Mouse (Mus musculus): ENCODE results near the gene Cplane1.
A peak's percentile ranks its signal among the peaks of the same experiment; 100 is the strongest.
"Not testable (repeated sequence)": the region's sequence is repeated elsewhere in the genome, so short reads cannot be mapped to it uniquely, and the experiment has no call there.

The Cplane1 gene

GRCm38 (mm10) chr15:8168591-8169265 lies at the start of gene Cplane1:
Gene Cplane1 (plus strand): TSS chr15:8169106.
- DNase-seq (ENCODE audit: low read depth, low spot score) = peak; percentile 96

- DNase-seq (ENCODE audit: low read depth, low spot score) = no peak
Measured at GRCm38 (mm10) chr15:8129281-8129680, 39.6 kb upstream of the Cplane1 start.

GRCm38 (mm10) chr15:8131268-8131667 lies 37.6 kb upstream of the Cplane1 start:
- DNase-seq (ENCODE audit: low read depth, low spot score) = no peak

- no peak for DNase-seq (ENCODE audit: low read depth, low spot score)
Measured at GRCm38 (mm10) chr15:8131761-8132160, 37.1 kb upstream of the Cplane1 start.

DNA sequence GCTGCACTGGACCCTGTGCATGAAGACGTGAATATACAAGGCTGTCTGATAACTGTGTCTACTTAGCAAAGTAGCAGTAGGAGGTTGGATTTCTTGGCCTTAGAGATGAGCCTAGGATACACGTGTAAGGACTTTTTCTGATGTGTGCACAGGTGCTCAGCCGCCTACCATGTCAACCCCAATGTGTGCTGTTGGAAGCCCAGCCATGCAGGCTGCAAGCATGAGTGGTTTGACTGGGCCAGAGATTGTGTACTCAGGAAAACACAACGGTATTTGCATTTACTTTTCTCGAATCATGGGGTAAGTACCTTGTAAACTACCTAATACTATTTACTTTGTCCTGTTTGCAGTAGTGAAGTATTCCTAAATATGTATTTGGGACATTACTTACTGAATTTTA lies 33.3 kb upstream of the Cplane1 start:
- no peak for DNase-seq (ENCODE audit: low read depth, low spot score)

DNA sequence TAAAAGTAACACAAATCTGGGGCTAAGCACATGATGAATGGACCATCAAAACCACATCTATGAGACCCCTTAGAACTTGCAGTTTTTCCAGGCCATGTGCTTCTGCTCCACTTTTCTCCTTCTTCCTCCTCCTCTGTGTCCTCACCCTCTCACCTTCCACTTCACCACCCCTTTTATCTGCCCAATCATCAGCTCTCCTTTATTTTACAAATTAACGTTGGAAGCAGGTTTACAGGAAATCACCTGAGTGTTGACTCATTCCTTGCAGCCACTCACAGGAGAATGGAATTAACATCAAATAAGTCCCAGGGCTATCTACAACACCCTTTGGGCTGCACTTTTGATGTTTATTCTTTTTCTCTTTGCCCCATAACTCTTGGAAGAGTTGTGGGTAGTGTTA lies 7.1 kb upstream of the Cplane1 start:
- no peak for DNase-seq (ENCODE audit: low read depth, low spot score)

DNA sequence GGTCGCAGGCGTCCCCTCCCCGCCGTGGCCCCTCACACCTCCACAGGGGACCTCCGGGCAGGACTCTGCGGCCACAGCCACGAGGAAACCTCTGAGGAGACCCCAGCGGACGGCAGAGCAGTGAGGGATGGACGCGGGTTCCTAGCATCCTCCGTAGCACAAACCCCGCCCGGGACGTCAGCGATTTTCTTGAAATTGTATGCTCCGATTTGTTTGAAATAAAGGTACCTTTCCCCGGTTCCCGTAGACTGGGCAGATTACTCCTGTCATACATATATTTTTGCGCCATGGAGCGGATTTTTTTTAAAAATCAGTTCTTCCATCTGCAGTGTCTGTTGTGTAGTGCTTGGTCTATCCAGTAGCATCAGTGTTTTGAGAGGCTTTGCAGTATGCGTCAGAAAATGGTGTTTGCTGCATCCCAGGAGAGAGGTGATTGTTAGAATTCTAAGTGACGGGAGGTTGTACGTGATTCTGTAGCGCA lies 400 bp downstream of the Cplane1 start:
- DNase-seq (ENCODE audit: low read depth, low spot score) = peak; percentile 74

- DNase-seq (ENCODE audit: low read depth, low spot score) = no peak
Measured at GRCm38 (mm10) chr15:8189563-8189962, 20.7 kb downstream of the Cplane1 start.

DNA sequence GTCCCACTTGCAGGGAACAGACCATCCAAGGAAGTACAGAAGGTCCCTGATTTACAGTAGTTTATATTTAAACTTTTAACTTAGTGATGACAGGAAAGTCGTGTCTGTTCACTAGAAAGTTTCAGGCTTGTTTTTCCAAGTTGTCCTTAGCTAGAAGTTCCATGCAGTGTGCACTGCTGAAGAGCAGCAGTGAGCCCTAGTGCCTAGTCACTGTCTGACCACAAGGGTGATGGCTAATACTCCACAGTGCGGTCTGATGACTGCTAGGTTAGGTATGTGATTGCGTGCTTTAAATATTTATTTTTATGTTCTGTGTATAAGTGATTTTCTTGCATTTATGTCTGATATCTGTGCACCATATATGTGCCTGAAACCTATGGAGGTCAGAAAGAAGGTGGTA lies 21.5 kb downstream of the Cplane1 start:
- no peak for DNase-seq (ENCODE audit: low read depth, low spot score)

GRCm38 (mm10) chr15:8200317-8200716 lies 31.4 kb downstream of the Cplane1 start:
- DNase-seq (ENCODE audit: low read depth, low spot score) = no peak

DNA sequence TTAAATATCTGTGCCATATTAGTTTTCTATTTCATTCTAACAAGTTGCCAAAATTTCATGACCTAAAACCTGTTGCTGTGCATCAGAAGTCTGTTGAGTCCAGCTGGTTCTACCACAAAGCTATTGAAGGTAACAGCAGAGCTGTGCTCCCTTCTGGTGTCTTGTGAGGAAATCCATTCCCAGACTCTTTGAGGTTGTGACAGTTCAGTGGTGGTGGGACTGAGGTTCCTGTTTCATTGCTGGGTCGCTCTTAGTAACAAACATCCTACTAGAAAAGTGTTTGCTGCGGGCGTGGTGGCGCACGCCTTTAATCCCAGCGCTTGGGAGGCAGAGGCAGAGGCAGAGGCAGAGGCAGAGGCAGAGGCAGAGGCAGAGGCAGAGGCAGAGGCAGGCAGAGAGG lies 39.5 kb downstream of the Cplane1 start:
- DNase-seq (ENCODE audit: low read depth, low spot score) = no peak

GRCm38 (mm10) chr15:8214811-8215210 lies 45.9 kb downstream of the Cplane1 start:
- DNase-seq (ENCODE audit: low read depth, low spot score) = no peak

DNA sequence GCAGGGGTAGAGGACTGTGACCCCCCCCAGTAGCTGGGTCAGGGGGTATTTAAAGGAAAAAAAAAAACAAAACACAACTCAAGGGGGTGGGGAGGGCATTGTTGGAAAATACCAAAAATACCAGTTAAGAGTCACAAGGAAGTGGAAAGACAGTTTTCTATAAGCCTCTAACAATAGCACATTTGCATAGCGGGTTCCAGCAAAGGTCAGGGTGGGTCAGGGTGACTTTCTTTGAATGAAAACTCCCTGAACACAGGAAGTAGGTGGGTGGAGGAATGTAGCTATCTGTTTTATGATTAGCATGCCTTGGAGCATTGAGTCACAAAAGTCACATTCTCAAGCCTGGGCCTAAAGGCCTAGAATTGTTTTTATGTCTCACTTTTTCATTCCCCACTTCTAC lies 65.3 kb downstream of the Cplane1 start:
- DNase-seq (ENCODE audit: low read depth, low spot score) = not testable (repeated sequence)

DNA sequence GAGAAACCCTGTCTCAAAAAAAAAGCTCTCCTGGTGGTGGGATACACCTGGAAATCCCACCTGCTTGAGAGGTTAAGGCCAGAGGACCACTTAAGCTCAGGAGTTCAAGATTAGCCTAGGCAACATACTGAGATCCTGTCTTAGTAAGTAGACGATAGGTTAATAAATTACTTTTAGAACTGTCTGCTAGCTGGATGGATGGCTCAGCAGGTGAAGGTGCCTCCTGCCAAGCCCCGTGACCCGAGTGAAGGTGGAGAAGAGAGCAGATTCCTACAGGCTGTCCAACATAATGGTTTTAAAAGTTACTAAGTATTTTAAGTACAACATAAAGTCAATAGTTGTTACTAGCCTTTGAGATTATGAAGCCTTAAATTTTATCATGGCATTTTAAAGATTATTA lies 97.0 kb downstream of the Cplane1 start:
- no peak for DNase-seq (ENCODE audit: low read depth, low spot score)

DNA sequence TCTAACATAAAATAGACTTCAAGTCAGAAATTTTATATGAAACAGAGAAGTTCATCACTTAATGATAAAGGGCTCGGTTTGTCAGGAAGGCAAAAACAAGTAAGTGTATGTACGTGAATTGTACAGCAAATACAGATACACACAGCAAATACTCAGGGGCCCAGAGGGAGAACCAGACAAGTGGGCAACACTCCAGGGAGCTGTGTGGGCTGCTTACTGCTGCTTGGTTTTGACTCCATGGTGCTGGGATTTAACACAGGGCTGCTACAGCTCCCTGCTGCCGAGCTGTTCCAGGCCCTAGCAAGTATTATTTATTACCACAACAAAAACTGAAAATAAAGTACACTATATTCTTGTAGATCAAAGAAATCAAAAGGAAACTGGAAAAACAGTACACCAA lies 98.3 kb downstream of the Cplane1 start:
- DNase-seq (ENCODE audit: low read depth, low spot score) = peak; percentile 46

GRCm38 (mm10) chr15:8268231-8268630 lies 99.3 kb downstream of the Cplane1 start:
- no peak for DNase-seq (ENCODE audit: low read depth, low spot score)

GRCm38 (mm10) chr15:8271952-8272351 lies 103.0 kb downstream of the Cplane1 start:
- DNase-seq (ENCODE audit: low read depth, low spot score) = no peak

- not testable (repeated sequence) for DNase-seq (ENCODE audit: low read depth, low spot score)
Measured at GRCm38 (mm10) chr15:8277916-8278315, 109.0 kb downstream of the Cplane1 start.

DNA sequence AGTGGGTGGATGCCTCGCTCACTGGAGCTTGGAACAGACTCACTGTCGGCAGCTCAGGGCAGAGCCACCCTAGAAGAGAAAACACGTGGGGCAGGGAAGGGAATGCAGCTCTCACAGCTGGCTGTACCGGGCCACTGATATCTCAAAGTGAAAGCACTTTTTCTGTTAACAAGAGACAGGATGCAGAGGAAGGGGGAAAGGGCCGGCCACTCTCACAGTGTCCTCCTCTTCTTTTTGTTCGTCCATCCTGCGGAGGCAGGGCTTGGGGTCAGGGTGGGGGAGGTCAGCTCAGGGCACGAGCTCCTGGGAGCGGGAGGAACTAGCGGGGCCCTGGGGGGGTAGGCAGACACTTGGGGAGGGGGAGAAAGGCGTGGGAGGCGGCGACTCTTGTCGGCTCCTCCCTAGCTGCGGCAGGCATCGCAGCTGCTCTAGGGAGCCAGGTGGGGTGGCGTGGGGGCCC lies 110.4 kb downstream of the Cplane1 start:
- DNase-seq (ENCODE audit: low read depth, low spot score) = no peak

GRCm38 (mm10) chr15:8279929-8280610 lies 111.2 kb downstream of the Cplane1 start:
- peak; percentile 21 for DNase-seq (ENCODE audit: low read depth, low spot score)

- peak; percentile 37 for DNase-seq (ENCODE audit: low read depth, low spot score)
Measured at GRCm38 (mm10) chr15:8281701-8282100, 112.8 kb downstream of the Cplane1 start.

DNA sequence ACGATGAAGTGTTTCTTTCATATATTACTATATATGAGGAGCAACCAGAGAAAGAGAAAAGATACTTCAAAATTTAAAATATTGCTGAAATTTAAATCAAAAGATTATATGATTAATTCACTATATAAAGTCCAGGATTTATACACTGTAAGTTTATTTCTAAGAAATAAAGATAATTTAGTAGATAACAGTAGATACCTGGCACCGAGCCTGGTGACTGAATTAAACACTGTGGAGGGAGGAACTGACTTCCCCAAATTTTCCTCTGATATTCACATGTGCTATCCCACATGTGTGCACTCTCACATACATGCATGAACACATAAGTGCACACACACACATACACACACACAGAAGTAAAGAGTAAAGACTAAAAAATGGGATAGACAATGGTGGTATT lies 113.2 kb downstream of the Cplane1 start:
- no peak for DNase-seq (ENCODE audit: low read depth, low spot score)

DNA sequence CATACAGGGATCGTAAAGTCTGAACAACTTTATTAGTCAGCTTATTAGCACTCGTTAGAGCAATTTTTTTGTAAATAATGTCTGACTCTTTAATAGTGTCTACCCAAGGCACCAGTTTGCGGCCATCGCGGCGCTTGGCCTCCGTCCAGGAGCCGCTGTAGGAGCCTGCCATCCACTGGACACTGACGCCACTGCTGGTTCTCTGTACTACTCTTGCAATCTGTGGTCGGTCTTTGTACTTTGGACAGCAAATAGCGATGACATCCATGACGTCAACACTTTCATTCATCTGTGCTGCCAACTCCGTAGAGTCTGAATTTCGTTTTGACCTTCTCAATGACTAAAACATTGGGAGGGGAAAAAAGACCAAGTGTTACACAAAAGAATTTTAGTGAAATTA lies 122.3 kb downstream of the Cplane1 start:
- DNase-seq (ENCODE audit: low read depth, low spot score) = no peak
